Mouse (Mus musculus): ENCODE measurements around the gene St6galnac4.

The St6galnac4 gene

GRCm38 (mm10) chr2:32586871-32587351 lies at the start of gene St6galnac4:
TSS of gene St6galnac4 (plus strand) at chr2:32587095.
- peak; percentile 99 for DNase-seq

- peak; percentile 96 for DNase-seq
Observed at GRCm38 (mm10) chr2:32537360-32537905, 49.5 kb upstream of the St6galnac4 start.

- peak; percentile 96 for DNase-seq
Observed at GRCm38 (mm10) chr2:32537941-32538340, 49.0 kb upstream of the St6galnac4 start.

- DNase-seq = peak; percentile 93
Observed at GRCm38 (mm10) chr2:32538461-32538860, 48.4 kb upstream of the St6galnac4 start.

- DNase-seq = peak; percentile 91
Observed at GRCm38 (mm10) chr2:32539452-32539981, 47.4 kb upstream of the St6galnac4 start.

- peak; percentile 90 for DNase-seq
Observed at GRCm38 (mm10) chr2:32541333-32541908, 45.5 kb upstream of the St6galnac4 start.

- DNase-seq = peak; percentile 92
Observed at GRCm38 (mm10) chr2:32541986-32542573, 44.8 kb upstream of the St6galnac4 start.

- no peak for DNase-seq
Observed at GRCm38 (mm10) chr2:32543031-32543449, 43.9 kb upstream of the St6galnac4 start.

GRCm38 (mm10) chr2:32546951-32547350 lies 39.9 kb upstream of the St6galnac4 start:
- DNase-seq = no peak

- DNase-seq = no peak
Observed at GRCm38 (mm10) chr2:32547380-32547779, 39.5 kb upstream of the St6galnac4 start.

GRCm38 (mm10) chr2:32547964-32548739 lies 38.7 kb upstream of the St6galnac4 start:
- DNase-seq = peak; percentile 96

GRCm38 (mm10) chr2:32549171-32549570 lies 37.7 kb upstream of the St6galnac4 start:
- no peak for DNase-seq

GRCm38 (mm10) chr2:32549764-32550163 lies 37.1 kb upstream of the St6galnac4 start:
- DNase-seq = peak; percentile 99

- DNase-seq = no peak
Observed at GRCm38 (mm10) chr2:32551236-32551635, 35.7 kb upstream of the St6galnac4 start.

GRCm38 (mm10) chr2:32553592-32554148 lies 33.2 kb upstream of the St6galnac4 start:
- DNase-seq = no peak

GRCm38 (mm10) chr2:32555484-32555883 lies 31.4 kb upstream of the St6galnac4 start:
- no peak for DNase-seq

GRCm38 (mm10) chr2:32556019-32556418 lies 30.9 kb upstream of the St6galnac4 start:
- no peak for DNase-seq

GRCm38 (mm10) chr2:32559570-32559969 lies 27.3 kb upstream of the St6galnac4 start:
- no peak for DNase-seq

GRCm38 (mm10) chr2:32566536-32567063 lies 20.3 kb upstream of the St6galnac4 start:
- DNase-seq = peak; percentile 95

- peak; percentile 96 for DNase-seq
Observed at GRCm38 (mm10) chr2:32568149-32568548, 18.7 kb upstream of the St6galnac4 start.

GRCm38 (mm10) chr2:32568941-32569340 lies 18.0 kb upstream of the St6galnac4 start:
- DNase-seq = no peak

- DNase-seq = peak; percentile 99
Observed at GRCm38 (mm10) chr2:32570698-32571494, 16.0 kb upstream of the St6galnac4 start, which contains the start of gene Dpm2. TSS of gene Dpm2 (plus strand) at chr2:32570858.

Measured in heart, adult 11 months (tissue).